Mouse (Mus musculus) lung, postnatal 0 days (tissue): Measurements from ENCODE around the gene Vwa2.

Source experiments
- CTCF ChIP-seq: IDR thresholded peaks from 2 replicates; pipeline ENCODE4 v1.5.1; 2016; ENCODE audit warnings: antibody characterized with exemption, mild to moderate bottlenecking
- EP300 ChIP-seq: IDR thresholded peaks from 2 replicates; pipeline ENCODE4 v1.6.1; 2016; ENCODE audit warnings: antibody characterized with exemption, mild to moderate bottlenecking, control low read depth

DNA sequence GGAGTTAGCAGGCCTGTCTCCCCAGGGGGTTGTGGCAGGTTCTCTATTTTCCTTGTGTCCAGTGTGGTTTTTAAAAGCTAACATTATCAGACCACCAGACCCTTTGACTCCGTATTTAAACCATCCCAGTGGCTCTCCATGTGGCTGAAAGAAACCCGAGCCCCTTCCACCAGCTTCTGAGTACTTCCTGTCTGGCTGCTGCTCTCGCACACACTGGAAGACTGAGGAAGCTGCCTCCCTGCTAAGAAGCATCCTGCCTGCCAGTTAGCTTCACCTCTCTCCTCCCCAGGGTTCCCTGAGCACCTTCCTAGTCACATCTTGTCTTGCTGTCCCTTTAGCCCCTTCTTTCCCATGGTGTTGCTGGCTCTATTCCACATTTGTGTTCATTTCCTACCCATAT is 33.8 kb downstream of the Vwa2 start:
- no peak for TF ChIP-seq CTCF
- TF ChIP-seq EP300, result no peak
